Mouse (Mus musculus) embryonic facial prominence, embryonic 10.5 days (tissue): Measurements from ENCODE around the gene Rnf212b. TPM values are rescaled to one million over a fixed set of nuclear protein-coding genes. Genes with fewer than 3 reads are reported as not detected.

ENCODE experiments used
- DNase-seq: peaks from one replicate; pipeline ENCODE4 v3.0.0-alpha.2; 2017; ENCODE audit warnings: low spot score
- H3K27ac ChIP-seq: fragments of 300-500 bp; sonication (generic); replicated peaks from 2 replicates; pipeline ENCODE4 v1.5.1; 2016; ENCODE audit warnings: mild to moderate bottlenecking
- H3K27me3 ChIP-seq: fragments of 300-500 bp; sonication (generic); replicated peaks from 2 replicates; pipeline ENCODE4 v1.6.1; 2016; ENCODE audit warnings: low read depth, mild to moderate bottlenecking; ENCODE audit not compliant: poor library complexity, severe bottlenecking
- H3K36me3 ChIP-seq: fragments of 300-500 bp; sonication (generic); replicated peaks from 2 replicates; pipeline ENCODE4 v1.6.1; 2016; ENCODE audit warnings: mild to moderate bottlenecking, moderate library complexity
- H3K4me1 ChIP-seq: fragments of 300-500 bp; sonication (generic); 2 replicates; pipeline ENCODE4 v1.6.1; 2016
- H3K4me3 ChIP-seq: fragments of 300-500 bp; sonication (generic); 2 replicates; pipeline ENCODE4 v1.5.1; 2016; ENCODE audit warnings: mild to moderate bottlenecking, moderate library complexity
- H3K9me3 ChIP-seq: fragments of 300-500 bp; sonication (generic); 2 replicates; pipeline ENCODE4 v1.6.1; 2016; ENCODE audit warnings: mild to moderate bottlenecking
- WGBS: fragments of 180-500 bp; shearing (Covaris S2); methylation state at CpG from one replicate; pipeline ENCODE4 v1.1.7; 2016; 5-methylcytosine and 5-hydroxymethylcytosine counted together
- polyA plus RNA-seq: library from polyadenylated mRNA; unstranded; fragments of >200 nt; fragmentation: Nextera tagmentation; extraction: Ambion mirVana; gene quantifications from 2 replicates; pipeline ENCODE4 v1.2.1, GENCODE M21; 2016

Rnf212b gene
- polyA plus RNA-seq, 1 experiment from 2014 or later: not detected

DNA sequence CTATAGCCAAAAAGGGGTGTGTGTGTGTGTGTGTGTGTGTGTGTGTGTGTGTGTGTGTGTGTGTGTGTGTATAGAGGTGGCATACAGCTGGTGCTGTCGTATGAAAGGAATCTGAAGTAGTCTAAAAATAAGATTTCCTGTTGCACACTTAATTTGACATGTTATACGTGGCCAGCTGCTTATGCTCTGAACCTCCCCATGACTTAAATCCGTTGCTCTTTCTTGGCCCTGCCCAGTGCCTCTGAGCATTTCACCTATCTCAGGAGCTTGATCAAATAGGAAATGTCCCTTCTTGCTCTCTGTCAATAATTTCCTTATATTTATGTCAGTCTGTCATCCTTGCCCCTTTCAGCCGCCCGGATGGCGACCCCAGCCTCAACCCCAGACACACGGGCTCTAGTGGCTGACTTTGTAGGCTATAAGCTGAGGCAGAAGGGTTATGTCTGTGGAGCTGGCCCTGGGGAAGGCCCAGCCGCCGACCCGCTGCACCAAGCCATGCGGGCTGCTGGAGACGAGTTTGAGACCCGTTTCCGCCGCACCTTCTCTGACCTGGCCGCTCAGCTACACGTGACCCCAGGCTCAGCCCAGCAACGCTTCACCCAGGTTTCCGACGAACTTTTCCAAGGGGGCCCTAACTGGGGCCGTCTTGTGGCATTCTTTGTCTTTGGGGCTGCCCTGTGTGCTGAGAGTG, 70.2 kb downstream of the Rnf212b start:
- 33% methylated on average over 21 of the region's 21 CpGs for WGBS

DNA sequence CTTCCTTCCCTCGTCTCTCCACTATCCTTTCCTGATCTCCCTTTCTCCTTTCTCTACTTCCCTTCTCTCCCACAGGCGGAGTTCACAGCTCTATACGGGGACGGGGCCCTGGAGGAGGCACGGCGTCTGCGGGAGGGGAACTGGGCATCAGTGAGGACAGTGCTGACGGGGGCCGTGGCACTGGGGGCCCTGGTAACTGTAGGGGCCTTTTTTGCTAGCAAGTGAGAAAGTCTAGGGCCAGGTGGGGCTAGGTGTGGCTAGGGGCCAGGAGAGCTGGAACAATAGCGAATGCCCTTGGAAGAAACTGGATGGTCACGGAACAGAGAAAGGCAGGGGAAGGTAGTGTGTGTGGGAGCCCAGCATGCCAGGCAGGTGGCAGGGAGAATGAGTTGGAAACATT, 71.4 kb downstream of the Rnf212b start:
- Histone ChIP-seq H3K4me1 (peaks cover 31% of the 10 kb centered on the region), H3K4me3 (peak overlapping the region; percentile 70)
- WGBS: 94% methylated on average over 11 of the region's 11 CpGs

More for the DNA sequence above, 70.2 kb downstream of the Rnf212b start:
- Histone ChIP-seq H3K4me1 (peaks cover 31% of the 10 kb centered on the region), H3K27me3 (no peaks in the 10 kb centered on the region), H3K27ac (peak overlapping the region; percentile 92), H3K9me3 (no peaks in the 10 kb centered on the region), H3K4me3 (peak overlapping the region; percentile 70), H3K36me3 (peaks cover 26% of the 10 kb centered on the region)
- DNase-seq: peak; percentile 23

DNA sequence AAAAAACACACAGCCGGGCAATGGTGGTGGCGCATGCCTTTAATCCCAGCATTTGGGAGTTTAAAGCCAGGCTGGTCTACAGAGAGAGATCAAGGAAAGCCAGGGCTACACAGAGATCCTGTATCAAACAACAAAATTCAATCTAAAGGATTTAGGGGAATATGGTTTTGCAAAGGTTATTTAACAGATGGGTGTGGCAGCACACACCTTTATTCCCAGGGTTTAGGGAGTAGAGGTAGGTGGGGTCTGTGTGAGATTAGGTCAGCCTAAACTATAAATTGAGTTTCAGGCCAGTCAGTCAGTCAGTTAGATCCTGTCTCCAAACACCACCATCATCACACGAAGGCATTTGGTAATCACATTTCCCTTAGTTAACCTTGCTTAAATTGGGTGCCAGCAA, 78.3 kb downstream of the Rnf212b start, which contains the start of gene Pabpn1:
Gene Pabpn1, plus strand, starts transcription at position 301 of the 400 bp plus-strand sequence.
- Histone ChIP-seq H3K4me3 (peak within 1 kb of the TSS; percentile 97), H3K27ac (peak within 1 kb of the TSS; percentile 100), H3K36me3 (peaks cover 22% of the 10 kb centered on the region), H3K9me3 (no peaks in the 10 kb centered on the region), H3K27me3 (no peaks in the 10 kb centered on the region), H3K4me1 (peaks cover 25% of the 10 kb centered on the region)
- 89% methylated on average over 3 of the region's 3 CpGs for WGBS
- no peak for DNase-seq

More for the DNA sequence above, 71.4 kb downstream of the Rnf212b start:
- H3K27me3 ChIP-seq: no peaks in the 10 kb centered on the region
- H3K36me3 ChIP-seq: peaks cover 26% of the 10 kb centered on the region
- H3K27ac ChIP-seq: 0 out of 2 replicates have a peak overlapping the region, but pooled peaks have one; percentile 92
- no peak for DNase-seq
- H3K9me3 ChIP-seq: no peaks in the 10 kb centered on the region

DNA sequence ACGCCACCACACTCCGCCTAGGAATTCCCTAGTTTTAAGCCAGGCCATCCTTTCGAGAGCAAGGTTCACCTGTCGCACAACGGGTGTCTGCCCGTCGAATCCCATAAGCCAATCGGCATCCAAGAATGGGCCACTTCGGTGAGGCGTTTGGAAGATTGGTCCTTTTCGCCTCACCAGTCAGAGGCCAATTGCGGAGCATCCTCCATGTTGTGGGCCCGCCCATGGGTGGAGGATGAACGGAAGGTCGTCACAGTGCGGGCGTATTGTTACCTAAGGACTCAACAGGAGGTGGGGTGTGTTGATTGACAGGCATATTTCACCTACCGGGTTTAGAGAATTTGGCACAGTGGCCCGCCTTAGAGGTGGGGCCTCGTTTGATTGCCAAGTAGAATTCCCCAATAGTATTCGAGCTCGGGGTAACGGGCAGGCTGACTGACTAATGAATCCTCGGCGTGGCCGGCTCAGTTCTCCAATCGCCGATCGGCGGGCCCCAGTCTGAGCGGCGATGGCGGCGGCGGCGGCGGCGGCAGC, 79.8 kb downstream of the Rnf212b start:
- Histone ChIP-seq H3K9me3 (no peaks in the 10 kb centered on the region), H3K4me1 (peaks cover 26% of the 10 kb centered on the region), H3K4me3 (peak overlapping the region; percentile 97), H3K27ac (peak overlapping the region; percentile 100), H3K27me3 (no peaks in the 10 kb centered on the region), H3K36me3 (peaks cover 35% of the 10 kb centered on the region)
- DNase-seq: peak; percentile 96
- under 1% methylated on average over 38 of the region's 38 CpGs for WGBS

DNA sequence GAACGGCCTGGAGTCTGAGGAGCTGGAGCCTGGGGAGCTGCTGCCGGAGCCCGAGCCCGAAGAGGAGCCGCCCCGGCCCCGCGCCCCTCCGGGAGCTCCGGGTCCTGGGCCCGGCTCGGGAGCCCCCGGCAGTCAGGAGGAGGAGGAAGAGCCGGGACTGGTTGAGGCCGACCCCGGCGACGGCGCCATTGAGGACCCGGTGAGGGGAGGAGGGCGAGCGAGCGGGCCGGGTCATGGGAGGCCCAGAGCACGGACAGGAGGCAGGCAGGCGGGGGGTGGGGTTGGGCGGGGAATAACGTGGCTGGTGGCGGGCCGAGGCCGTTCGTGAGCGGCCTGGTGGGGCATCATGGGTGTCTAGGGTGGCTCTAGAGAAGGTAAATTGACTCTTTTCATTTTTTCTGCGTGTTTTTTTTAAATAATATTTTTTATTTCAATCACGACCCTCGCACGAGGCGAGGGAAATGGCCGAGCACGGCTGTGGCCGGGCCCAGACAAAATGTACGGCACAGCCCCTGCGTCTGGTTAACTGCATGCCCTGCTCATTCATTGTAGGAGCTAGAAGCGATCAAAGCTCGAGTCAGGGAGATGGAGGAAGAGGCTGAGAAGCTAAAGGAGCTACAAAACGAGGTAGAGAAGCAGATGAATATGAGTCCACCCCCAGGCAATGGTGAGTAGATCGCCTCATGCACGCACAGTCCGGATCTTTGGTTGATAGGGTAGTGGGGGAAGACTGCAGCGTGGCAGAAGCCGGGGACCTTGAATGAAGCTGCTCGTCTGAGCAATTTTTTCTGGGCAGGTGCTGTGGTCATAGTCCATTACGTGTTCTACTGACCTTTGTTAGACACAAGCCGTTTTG, 80.6 kb downstream of the Rnf212b start:
- H3K4me3 ChIP-seq: peak overlapping the region; percentile 97
- peaks cover 42% of the 10 kb centered on the region for H3K36me3 ChIP-seq
- under 1% methylated on average over 54 of the region's 54 CpGs for WGBS
- peak overlapping the region; percentile 100 for H3K27ac ChIP-seq
- H3K4me1 ChIP-seq: peaks cover 26% of the 10 kb centered on the region
- no peaks in the 10 kb centered on the region for H3K27me3 ChIP-seq
- peak; percentile 76 for DNase-seq
- no peaks in the 10 kb centered on the region for H3K9me3 ChIP-seq

DNA sequence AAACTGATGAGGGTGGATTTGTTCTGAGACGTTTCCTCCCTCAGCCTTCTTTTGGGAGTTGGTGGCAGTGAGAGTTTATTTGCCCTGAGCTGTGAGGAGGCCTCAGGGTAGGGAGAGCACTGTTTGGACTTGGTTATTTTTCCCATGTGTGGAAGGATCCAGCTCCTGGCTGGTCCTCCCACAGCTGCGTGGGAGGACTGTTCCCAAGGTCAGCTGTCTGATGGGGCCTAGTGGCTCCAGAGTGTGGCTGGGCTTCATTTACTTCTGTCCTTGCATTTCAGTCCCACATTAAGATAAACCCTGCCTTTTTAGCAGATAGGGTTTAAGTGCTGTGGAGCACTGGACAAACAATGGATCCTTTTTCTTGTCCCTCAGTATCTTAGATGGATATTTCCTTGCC, 83.5 kb downstream of the Rnf212b start:
- 51% methylated on average over 2 of the region's 2 CpGs for WGBS

DNA sequence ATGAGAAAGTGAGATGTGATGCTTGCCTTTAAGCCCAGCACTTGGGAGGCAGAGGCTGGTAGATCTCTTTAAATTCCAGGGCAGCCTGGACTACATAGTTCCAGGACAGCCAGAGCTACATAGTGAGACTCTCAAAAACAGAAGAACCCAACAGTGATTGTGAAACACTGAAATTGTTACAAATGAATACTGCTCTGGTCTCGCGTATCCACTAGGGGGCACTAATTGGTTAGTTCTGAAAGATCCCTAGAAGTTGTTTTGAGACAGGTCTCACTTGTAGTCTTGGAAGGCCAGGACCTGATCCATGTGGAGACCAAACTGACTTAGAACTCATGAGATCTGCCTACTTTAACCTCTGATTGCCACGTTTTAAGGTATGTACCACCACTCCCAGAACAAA, 86.4 kb downstream of the Rnf212b start:
- under 1% methylated on average over 3 of the region's 3 CpGs for WGBS
- H3K27ac ChIP-seq: no peak overlapping the region
- no peaks in the 10 kb centered on the region for H3K9me3 ChIP-seq
- DNase-seq: peak; percentile 70
- H3K4me3 ChIP-seq: no peak overlapping the region
- peaks cover 66% of the 10 kb centered on the region for H3K36me3 ChIP-seq
- H3K27me3 ChIP-seq: no peaks in the 10 kb centered on the region
- peaks cover 13% of the 10 kb centered on the region for H3K4me1 ChIP-seq

More for the DNA sequence above, 83.5 kb downstream of the Rnf212b start:
- Histone ChIP-seq H3K4me3 (peak overlapping the region; percentile 9; the same call in 1 of the 2 replicates), H3K4me1 (peaks cover 26% of the 10 kb centered on the region), H3K27me3 (no peaks in the 10 kb centered on the region), H3K9me3 (no peaks in the 10 kb centered on the region), H3K36me3 (peaks cover 45% of the 10 kb centered on the region), H3K27ac (no peak overlapping the region)
- no peak for DNase-seq

DNA sequence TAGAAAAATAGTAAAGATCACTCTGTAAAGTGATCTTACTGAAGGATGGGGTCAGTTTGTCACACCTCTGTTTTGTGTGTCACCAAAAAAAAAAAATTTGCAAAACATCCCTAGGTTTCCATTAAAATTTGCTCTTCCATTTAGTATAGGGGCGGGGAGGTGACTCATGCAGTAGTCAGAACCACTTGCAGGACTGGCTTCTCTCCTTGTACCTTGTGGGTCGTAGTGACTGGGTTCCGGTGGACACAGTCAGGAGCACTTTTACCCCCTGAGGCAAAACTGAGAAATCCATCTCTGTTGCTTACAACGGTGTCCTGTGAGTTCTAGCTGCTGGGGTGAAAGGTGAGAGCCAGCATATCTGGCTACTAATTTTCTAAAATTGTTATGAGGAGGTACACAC, 89.7 kb downstream of the Rnf212b start:
- no peak overlapping the region for H3K27ac ChIP-seq
- no peaks in the 10 kb centered on the region for H3K27me3 ChIP-seq
- H3K4me1 ChIP-seq: peaks cover 17% of the 10 kb centered on the region
- no peak overlapping the region for H3K4me3 ChIP-seq
- no peaks in the 10 kb centered on the region for H3K9me3 ChIP-seq
- no peak for DNase-seq
- 82% methylated on average over 4 of the region's 4 CpGs for WGBS
- peaks cover 65% of the 10 kb centered on the region for H3K36me3 ChIP-seq

Other genes starting within 250 kb of the Rnf212b start
- gene Ajuba, start 236.6 kb upstream of the Rnf212b start, polyA plus RNA-seq: 79.7 and 95.4 TPM in 2 replicates
- 9.3 and 12.4 TPM in 2 replicates for gene 4931414P19Rik, start 208.1 kb upstream of the Rnf212b start, polyA plus RNA-seq
- gene Psmb5, start 196.1 kb upstream of the Rnf212b start, polyA plus RNA-seq: 486 and 490 TPM in 2 replicates
- gene Psmb11, start 192.7 kb upstream of the Rnf212b start, polyA plus RNA-seq: 0.04 and 0.12 TPM in 2 replicates
- gene Gm17606, start 173.2 kb upstream of the Rnf212b start, polyA plus RNA-seq: not detected in 2 replicates
- gene Cdh24, start 172.8 kb upstream of the Rnf212b start, polyA plus RNA-seq: 5.3 and 6.0 TPM in 2 replicates
- gene 1700123O20Rik, start 127.9 kb upstream of the Rnf212b start, polyA plus RNA-seq: 115 and 116 TPM in 2 replicates
- gene Acin1, start 127.2 kb upstream of the Rnf212b start, polyA plus RNA-seq: 150 and 152 TPM in 2 replicates
- 0.10 and 0.12 TPM in 2 replicates for gene Gm29776, start 115.3 kb upstream of the Rnf212b start, polyA plus RNA-seq
- not detected in 2 replicates for gene Cebpe, start 102.0 kb upstream of the Rnf212b start, polyA plus RNA-seq
- gene Slc7a8, start 32.2 kb upstream of the Rnf212b start, polyA plus RNA-seq: 1.3 and 1.6 TPM in 2 replicates
- gene Homez, start 56.8 kb downstream of the Rnf212b start, polyA plus RNA-seq: 20.3 and 22.1 TPM in 2 replicates
- gene Ppp1r3e, start 63.4 kb downstream of the Rnf212b start, polyA plus RNA-seq: 0.56 and 0.60 TPM in 2 replicates
- gene Bcl2l2, start 69.2 kb downstream of the Rnf212b start, polyA plus RNA-seq: 2.3 and 2.5 TPM in 2 replicates
- 0.14 and 0.25 TPM in 2 replicates for gene Gm20521, start 69.3 kb downstream of the Rnf212b start, polyA plus RNA-seq
- 173 TPM in 2 replicates for gene Pabpn1, start 78.4 kb downstream of the Rnf212b start, polyA plus RNA-seq
- 41.4 and 45.7 TPM in 2 replicates for gene Slc22a17, start 99.0 kb downstream of the Rnf212b start, polyA plus RNA-seq
- gene Efs, start 112.0 kb downstream of the Rnf212b start, polyA plus RNA-seq: 42.4 and 42.9 TPM in 2 replicates
- gene Il25, start 118.6 kb downstream of the Rnf212b start, polyA plus RNA-seq: 0.14 TPM in 1 of 2 replicates, not detected in the other
- gene Cmtm5, start 122.1 kb downstream of the Rnf212b start, polyA plus RNA-seq: 2.2 and 2.7 TPM in 2 replicates
- gene Myh6, start 152.8 kb downstream of the Rnf212b start, polyA plus RNA-seq: 0.26 and 2.0 TPM in 2 replicates
- not detected in 2 replicates for gene Gm17428, start 162.8 kb downstream of the Rnf212b start, polyA plus RNA-seq
- gene Myh7, start 180.5 kb downstream of the Rnf212b start, polyA plus RNA-seq: 1.9 and 8.4 TPM in 2 replicates
- gene Ngdn, start 201.3 kb downstream of the Rnf212b start, polyA plus RNA-seq: 91.1 and 94.2 TPM in 2 replicates